Mouse (Mus musculus): ENCODE measurements around the gene Smarcd3. TPM values are rescaled to one million over a fixed set of nuclear protein-coding genes. Genes with fewer than 3 reads are reported as not detected.

Smarcd3 gene
- polyA plus RNA-seq, 1 experiment from 2014 or later, result 113 TPM

- 74% methylated on average over 6 of the region's 6 CpGs for WGBS
- H3K4me1 ChIP-seq, result peaks cover 16% of the 10 kb centered on the region; the same call in 1 of the 2 replicates
Measured at GRCm38 (mm10) chr5:24615097-24615496, 9.1 kb downstream of the Smarcd3 start.

DNA sequence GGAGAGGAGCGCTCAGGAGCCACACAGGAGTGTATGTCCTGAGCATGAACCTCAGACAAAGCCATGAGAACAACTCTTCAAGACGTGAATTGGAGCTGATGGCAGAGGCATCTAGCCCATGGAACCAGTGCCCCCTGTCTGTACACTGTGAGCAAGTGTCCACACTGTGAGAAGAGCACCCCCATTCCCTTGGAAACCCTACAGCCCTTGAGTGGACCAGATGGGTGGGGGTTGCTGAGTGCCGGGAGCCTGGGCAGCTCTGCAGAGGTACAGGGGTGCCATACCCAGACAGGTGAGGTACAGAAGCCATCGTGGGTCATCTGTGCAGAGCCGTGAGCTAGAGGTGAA lies 11.9 kb downstream of the Smarcd3 start:
- 72% methylated on average over 5 of the region's 5 CpGs for WGBS
- ATAC-seq (ENCODE audit: low FRiP score), result no peak
- Histone ChIP-seq H3K4me1 (peaks cover 18% of the 10 kb centered on the region), H3K27ac (peak overlapping the region; percentile 70), H3K4me3 (replicated peaks) (no peak overlapping the region), H3K9me3 (no peaks in the 10 kb centered on the region), H3K36me3 (replicated peaks) (no peaks in the 10 kb centered on the region), H3K4me2 (no peak overlapping the region), H3K27me3 (no peaks in the 10 kb centered on the region), H3K9ac (no peak overlapping the region)

More at GRCm38 (mm10) chr5:24615097-24615496, 9.1 kb downstream of the Smarcd3 start:
- H3K9ac ChIP-seq, result no peak overlapping the region
- H3K4me3 ChIP-seq (replicated peaks), result no peak overlapping the region
- H3K4me2 ChIP-seq, result no peak overlapping the region
- H3K27ac ChIP-seq, result no peak overlapping the region
- no peaks in the 10 kb centered on the region for H3K9me3 ChIP-seq
- ATAC-seq (ENCODE audit: low FRiP score), result no peak
- H3K36me3 ChIP-seq (replicated peaks), result no peaks in the 10 kb centered on the region
- no peaks in the 10 kb centered on the region for H3K27me3 ChIP-seq

GRCm38 (mm10) chr5:24611366-24612301 lies 12.6 kb downstream of the Smarcd3 start:
- peak overlapping the region; percentile 70 for H3K27ac ChIP-seq
- no peak overlapping the region for H3K9ac ChIP-seq
- peaks cover 24% of the 10 kb centered on the region for H3K4me1 ChIP-seq
- H3K4me3 ChIP-seq (replicated peaks), result no peak overlapping the region
- ATAC-seq (ENCODE audit: low FRiP score), result peak; percentile 78
- no peaks in the 10 kb centered on the region for H3K36me3 ChIP-seq (replicated peaks)
- no peaks in the 10 kb centered on the region for H3K27me3 ChIP-seq
- WGBS, result 39% methylated on average over 7 of the region's 7 CpGs
- H3K4me2 ChIP-seq, result no peak overlapping the region
- H3K9me3 ChIP-seq, result no peaks in the 10 kb centered on the region

- ATAC-seq (ENCODE audit: low FRiP score), result no peak
- WGBS, result 68% methylated on average over 5 of the region's 5 CpGs
- H3K4me1 ChIP-seq, result peaks cover 40% of the 10 kb centered on the region
Measured at GRCm38 (mm10) chr5:24609388-24609787, 14.8 kb downstream of the Smarcd3 start.

DNA sequence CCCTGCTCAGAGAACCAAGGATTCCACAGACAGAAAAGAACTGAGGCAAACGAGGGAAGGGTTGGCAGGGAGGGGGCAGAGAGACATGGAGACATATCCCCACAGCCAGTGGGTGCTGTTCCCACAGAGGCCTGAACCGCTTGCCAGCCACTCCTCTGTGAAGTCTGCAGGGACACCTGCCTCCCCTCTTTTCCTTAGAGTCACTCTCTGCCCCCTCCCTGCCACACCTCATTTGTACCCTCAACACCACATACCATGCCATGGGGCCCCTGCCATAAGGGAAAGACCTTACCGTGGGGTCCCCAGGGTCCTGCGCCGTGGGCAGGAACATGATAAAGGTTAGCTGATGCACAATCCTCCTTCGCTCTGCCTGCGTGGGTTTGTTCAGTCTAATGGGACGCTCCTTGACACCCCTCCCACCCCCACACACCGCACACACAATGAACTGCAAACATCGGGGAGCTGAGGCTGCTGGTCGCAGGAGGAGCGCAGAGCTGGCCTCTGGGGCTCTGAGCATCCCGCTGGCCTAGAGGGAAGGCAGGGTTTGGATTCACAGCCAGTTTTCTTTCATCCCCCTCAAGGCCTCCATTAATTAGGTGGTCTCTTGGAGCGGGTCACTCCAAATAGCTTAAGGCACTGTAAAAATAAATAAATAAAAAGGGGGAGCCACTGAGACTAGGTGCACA lies 18.1 kb downstream of the Smarcd3 start:
- Histone ChIP-seq H3K4me3 (replicated peaks) (peak overlapping the region; percentile 60), H3K27ac (peak overlapping the region; percentile 99), H3K27me3 (no peaks in the 10 kb centered on the region), H3K4me2 (peak overlapping the region; percentile 90), H3K9me3 (no peaks in the 10 kb centered on the region), H3K36me3 (replicated peaks) (no peaks in the 10 kb centered on the region), H3K4me1 (peaks cover 54% of the 10 kb centered on the region), H3K9ac (peak overlapping the region; percentile 83)
- 10% methylated on average over 14 of the region's 14 CpGs for WGBS
- ATAC-seq (ENCODE audit: low FRiP score), result 0 out of 2 replicates have a peak, but pooled peaks have one; percentile 3

More at GRCm38 (mm10) chr5:24609388-24609787, 14.8 kb downstream of the Smarcd3 start:
- H3K27ac ChIP-seq, result no peak overlapping the region
- H3K4me3 ChIP-seq (replicated peaks), result no peak overlapping the region
- no peaks in the 10 kb centered on the region for H3K27me3 ChIP-seq
- H3K9me3 ChIP-seq, result no peaks in the 10 kb centered on the region
- H3K4me2 ChIP-seq, result no peak overlapping the region
- no peak overlapping the region for H3K9ac ChIP-seq
- no peaks in the 10 kb centered on the region for H3K36me3 ChIP-seq (replicated peaks)

GRCm38 (mm10) chr5:24605321-24605979 lies 18.8 kb downstream of the Smarcd3 start:
- Histone ChIP-seq H3K9me3 (no peaks in the 10 kb centered on the region), H3K4me3 (replicated peaks) (peak overlapping the region; percentile 60), H3K27ac (peak overlapping the region; percentile 99), H3K36me3 (replicated peaks) (no peaks in the 10 kb centered on the region), H3K27me3 (no peaks in the 10 kb centered on the region), H3K9ac (peak overlapping the region; percentile 83), H3K4me2 (peak overlapping the region; percentile 90), H3K4me1 (peaks cover 60% of the 10 kb centered on the region)
- no peak for ATAC-seq (ENCODE audit: low FRiP score)
- WGBS, result 8% methylated on average over 6 of the region's 6 CpGs

- H3K4me2 ChIP-seq, result peak overlapping the region; percentile 90
- H3K9me3 ChIP-seq, result no peaks in the 10 kb centered on the region
- peak overlapping the region; percentile 83 for H3K9ac ChIP-seq
- peaks cover 67% of the 10 kb centered on the region for H3K4me1 ChIP-seq
- 0% methylated on average over 30 of the region's 46 CpGs for WGBS
- no peaks in the 10 kb centered on the region for H3K36me3 ChIP-seq (replicated peaks)
- peak; percentile 72 for ATAC-seq (ENCODE audit: low FRiP score)
- H3K27me3 ChIP-seq, result peaks cover 3% of the 10 kb centered on the region; the same call in 1 of the 2 replicates
- H3K4me3 ChIP-seq (replicated peaks), result peak overlapping the region; percentile 60
- peak overlapping the region; percentile 99 for H3K27ac ChIP-seq
Measured at GRCm38 (mm10) chr5:24604656-24605100, 19.5 kb downstream of the Smarcd3 start.

GRCm38 (mm10) chr5:24604080-24604655 lies 20.0 kb downstream of the Smarcd3 start:
- WGBS, result 14% methylated on average over 12 of the region's 12 CpGs
- Histone ChIP-seq H3K9me3 (no peaks in the 10 kb centered on the region), H3K36me3 (replicated peaks) (no peaks in the 10 kb centered on the region), H3K4me2 (peak overlapping the region; percentile 90), H3K4me3 (replicated peaks) (peak overlapping the region; percentile 60), H3K27me3 (peaks cover 3% of the 10 kb centered on the region; the same call in 1 of the 2 replicates), H3K4me1 (peaks cover 72% of the 10 kb centered on the region), H3K9ac (peak overlapping the region; percentile 83), H3K27ac (peak overlapping the region; percentile 99)
- peak; percentile 8; the same call in 1 of the 2 replicates for ATAC-seq (ENCODE audit: low FRiP score)

DNA sequence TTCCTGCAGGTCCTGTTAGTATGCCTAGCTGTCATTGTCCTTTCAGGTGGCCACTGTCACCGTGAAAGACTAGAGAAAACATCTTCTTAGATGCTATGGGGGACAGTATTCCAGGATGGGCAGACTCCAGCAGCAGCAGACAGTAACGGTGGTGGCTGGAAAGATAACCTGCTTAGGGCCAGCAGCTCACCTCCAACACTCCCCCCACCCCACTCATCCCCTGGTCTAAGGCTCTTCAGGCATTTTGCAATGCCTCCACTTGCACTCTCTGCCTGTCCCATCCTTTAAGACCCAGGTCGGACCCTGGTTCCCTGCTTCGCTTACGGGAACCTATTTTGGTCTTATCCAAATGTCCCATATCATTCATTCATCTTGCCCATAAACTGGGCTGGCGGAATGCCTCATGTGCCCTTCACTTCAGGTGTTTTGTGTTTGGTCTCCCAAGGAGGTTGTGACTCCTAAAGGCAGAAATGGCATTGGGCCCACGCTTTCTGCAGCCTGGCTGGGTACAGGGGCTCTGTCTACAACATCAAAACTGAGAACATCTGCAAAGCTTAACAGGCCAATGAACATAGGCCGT lies 20.7 kb downstream of the Smarcd3 start:
- no peaks in the 10 kb centered on the region for H3K9me3 ChIP-seq
- peak overlapping the region; percentile 69; the same call in 1 of the 2 replicates for H3K4me3 ChIP-seq (replicated peaks)
- no peaks in the 10 kb centered on the region for H3K36me3 ChIP-seq (replicated peaks)
- ATAC-seq (ENCODE audit: low FRiP score), result no peak
- peak overlapping the region; percentile 99 for H3K27ac ChIP-seq
- peaks cover 78% of the 10 kb centered on the region for H3K4me1 ChIP-seq
- peak overlapping the region; percentile 90 for H3K4me2 ChIP-seq
- 53% methylated on average over 8 of the region's 8 CpGs for WGBS
- peak overlapping the region; percentile 90 for H3K9ac ChIP-seq
- peaks cover 3% of the 10 kb centered on the region; the same call in 1 of the 2 replicates for H3K27me3 ChIP-seq

DNA sequence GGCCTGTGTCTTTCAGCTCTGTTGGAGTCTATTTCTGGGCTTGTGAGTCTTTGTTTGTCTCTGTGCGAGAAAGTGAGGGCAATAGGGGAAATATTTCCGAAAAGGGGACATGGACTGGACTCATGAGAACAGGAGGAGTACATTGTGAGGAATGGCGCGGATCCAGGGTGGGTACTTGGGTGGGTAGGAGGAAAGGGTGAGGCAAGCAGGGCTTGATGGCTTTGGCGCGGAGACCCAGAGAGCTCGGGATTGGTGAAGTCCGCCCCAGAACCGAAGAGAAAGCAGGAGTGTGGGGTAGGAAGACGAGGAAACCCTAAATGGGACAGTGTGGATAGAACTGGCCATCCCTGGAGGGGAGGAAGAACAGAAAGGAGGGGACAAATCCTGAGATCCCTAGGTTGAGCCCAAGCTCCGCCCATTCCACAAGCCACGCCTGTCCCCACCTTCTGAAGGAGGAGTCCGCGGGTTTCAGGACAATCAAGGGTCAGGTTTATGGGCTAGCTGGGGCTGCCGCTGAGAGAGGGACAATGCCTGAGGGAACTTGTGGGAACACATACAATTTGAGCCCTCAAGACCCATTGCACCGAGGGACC lies 21.4 kb downstream of the Smarcd3 start:
- peak overlapping the region; percentile 90 for H3K9ac ChIP-seq
- H3K36me3 ChIP-seq (replicated peaks), result no peaks in the 10 kb centered on the region
- peak overlapping the region; percentile 99 for H3K27ac ChIP-seq
- H3K9me3 ChIP-seq, result no peaks in the 10 kb centered on the region
- H3K4me1 ChIP-seq, result peaks cover 85% of the 10 kb centered on the region
- ATAC-seq (ENCODE audit: low FRiP score), result peak; percentile 40
- H3K27me3 ChIP-seq, result peaks cover 3% of the 10 kb centered on the region; the same call in 1 of the 2 replicates
- 1% methylated on average over 16 of the region's 16 CpGs for WGBS
- peak overlapping the region; percentile 90 for H3K4me2 ChIP-seq
- peak overlapping the region; percentile 69 for H3K4me3 ChIP-seq (replicated peaks)
